Mouse (Mus musculus): ENCODE results near the gene Zfp58. TPM values are rescaled to one million over a fixed set of nuclear protein-coding genes. Genes with fewer than 3 reads are reported as not detected.

Zfp58 gene
- polyA plus RNA-seq, 1 experiment from 2014 or later: 16.2 TPM

- peaks cover 3% of the 10 kb centered on the region; the same call in 1 of the 2 replicates for H3K4me1 ChIP-seq
- H3K4me3 ChIP-seq: peak overlapping the region; percentile 64
- peak overlapping the region; percentile 15; the same call in 1 of the 2 replicates for H3K9ac ChIP-seq
- no peak for ATAC-seq (ENCODE audit: insufficient number of reproducible peaks, low FRiP score, low TSS enrichment, low read depth)
- no peaks in the 10 kb centered on the region for H3K27me3 ChIP-seq
- WGBS: 7% methylated on average over 3 of the region's 3 CpGs
- peak overlapping the region; percentile 35; the same call in 1 of the 2 replicates for H3K27ac ChIP-seq
- H3K4me2 ChIP-seq: peak overlapping the region; percentile 62
- peaks cover 12% of the 10 kb centered on the region; the same call in 1 of the 2 replicates for H3K36me3 ChIP-seq
- H3K9me3 ChIP-seq: no peaks in the 10 kb centered on the region
Measured at GRCm38 (mm10) chr13:67452021-67452309, 48.4 kb downstream of the Zfp58 start.

GRCm38 (mm10) chr13:67451172-67452020, 49.0 kb downstream of the Zfp58 start, which contains the start of gene Zfp874a:
Gene Zfp874a, minus strand, starts transcription at chr13:67451624.
- ATAC-seq (ENCODE audit: insufficient number of reproducible peaks, low FRiP score, low TSS enrichment, low read depth): peak; percentile 93
- Histone ChIP-seq H3K4me1 (peaks cover 3% of the 10 kb centered on the region; the same call in 1 of the 2 replicates), H3K27me3 (no peaks in the 10 kb centered on the region), H3K4me3 (peak within 1 kb of the TSS; percentile 64), H3K36me3 (peaks cover 17% of the 10 kb centered on the region), H3K9ac (peak within 1 kb of the TSS; percentile 42), H3K9me3 (no peaks in the 10 kb centered on the region), H3K4me2 (peak within 1 kb of the TSS; percentile 62), H3K27ac (peak within 1 kb of the TSS; percentile 35; the same call in 1 of the 2 replicates)
- WGBS: 1% methylated on average over 20 of the region's 20 CpGs

Other genes starting within 250 kb of the Zfp58 start
- gene Zfp458, start 222.1 kb downstream of the Zfp58 start, polyA plus RNA-seq (2015; fragmentation: Nextera tagmentation; extraction: Ambion mirVana): 2.0 and 2.1 TPM in 2 replicates
- gene Zfp457, start 194.1 kb downstream of the Zfp58 start, polyA plus RNA-seq (2015; fragmentation: Nextera tagmentation; extraction: Ambion mirVana): 0.42 and 0.50 TPM in 2 replicates
- 2.7 and 3.2 TPM in 2 replicates for gene Zfp595, start 168.0 kb downstream of the Zfp58 start, polyA plus RNA-seq (2015; fragmentation: Nextera tagmentation; extraction: Ambion mirVana)
- gene Gm28044, start 140.0 kb downstream of the Zfp58 start, polyA plus RNA-seq (2015; fragmentation: Nextera tagmentation; extraction: Ambion mirVana): 0.60 and 0.97 TPM in 2 replicates
- 0.84 and 0.90 TPM in 2 replicates for gene Zfp953, start 139.9 kb downstream of the Zfp58 start, polyA plus RNA-seq (2015; fragmentation: Nextera tagmentation; extraction: Ambion mirVana)
- 0.50 TPM in 1 of 2 replicates, not detected in the other for gene Gm28041, start 124.8 kb downstream of the Zfp58 start, polyA plus RNA-seq (2015; fragmentation: Nextera tagmentation; extraction: Ambion mirVana)
- 1.2 and 1.4 TPM in 2 replicates for gene Zfp456, start 124.7 kb downstream of the Zfp58 start, polyA plus RNA-seq (2015; fragmentation: Nextera tagmentation; extraction: Ambion mirVana)
- gene Zfp429, start 100.7 kb downstream of the Zfp58 start, polyA plus RNA-seq (2015; fragmentation: Nextera tagmentation; extraction: Ambion mirVana): 7.2 and 7.6 TPM in 2 replicates
- 1.3 and 1.5 TPM in 2 replicates for gene Zfp459, start 79.1 kb downstream of the Zfp58 start, polyA plus RNA-seq (2015; fragmentation: Nextera tagmentation; extraction: Ambion mirVana)
- 10.6 and 11.6 TPM in 2 replicates for gene Zfp874a, start 48.9 kb downstream of the Zfp58 start, polyA plus RNA-seq (2015; fragmentation: Nextera tagmentation; extraction: Ambion mirVana)
- gene Zfp874b, start 16.3 kb downstream of the Zfp58 start, polyA plus RNA-seq (2015; fragmentation: Nextera tagmentation; extraction: Ambion mirVana): 2.9 and 4.7 TPM in 2 replicates
- gene Gm26965, start 25.6 kb upstream of the Zfp58 start, polyA plus RNA-seq (2015; fragmentation: Nextera tagmentation; extraction: Ambion mirVana): 0.25 TPM in 1 of 2 replicates, not detected in the other
- 23.6 and 27.2 TPM in 2 replicates for gene Zfp87, start 25.6 kb upstream of the Zfp58 start, polyA plus RNA-seq (2015; fragmentation: Nextera tagmentation; extraction: Ambion mirVana)
- 11.0 and 12.6 TPM in 2 replicates for gene Zfp748, start 53.3 kb upstream of the Zfp58 start, polyA plus RNA-seq (2015; fragmentation: Nextera tagmentation; extraction: Ambion mirVana)
- 3.8 and 4.6 TPM in 2 replicates for gene Zfp729b, start 109.2 kb upstream of the Zfp58 start, polyA plus RNA-seq (2015; fragmentation: Nextera tagmentation; extraction: Ambion mirVana)
- 0.56 TPM in 1 of 2 replicates, not detected in the other for gene Gm49345, start 137.2 kb upstream of the Zfp58 start, polyA plus RNA-seq (2015; fragmentation: Nextera tagmentation; extraction: Ambion mirVana)
- gene Zfp729a, start 137.2 kb upstream of the Zfp58 start, polyA plus RNA-seq (2015; fragmentation: Nextera tagmentation; extraction: Ambion mirVana): 2.1 and 3.2 TPM in 2 replicates
- gene Zfp738, start 186.5 kb upstream of the Zfp58 start, polyA plus RNA-seq (2015; fragmentation: Nextera tagmentation; extraction: Ambion mirVana): 10.0 and 10.2 TPM in 2 replicates
- 6.4 and 6.8 TPM in 2 replicates for gene Zfp65, start 228.6 kb upstream of the Zfp58 start, polyA plus RNA-seq (2015; fragmentation: Nextera tagmentation; extraction: Ambion mirVana)

Measured in limb, embryonic 15.5 days (tissue).